In genomic region chr3:33800513-33800820, GRCm38 (mm10) we compare ENCODE assay signal across 8 mouse cellular contexts. TPM values are rescaled to one million over a fixed set of nuclear protein-coding genes. Genes with fewer than 3 reads are reported as not detected.
A peak's percentile ranks its signal among the peaks of the same experiment; 100 is the strongest.
DNase-seq lines count a peak whose midpoint lies in the region; ATAC-seq and TF ChIP-seq lines count a peak whose summit lies in the region.

No protein-coding gene starts in this region.

- no peak for TF ChIP-seq POLR2A in ES-Bruce4 (IDR thresholded peaks at IDR 0.05; ENCODE audit: insufficient read depth, low read length)

- peaks cover 21% of the 10 kb centered on the region for H3K36me3 ChIP-seq in heart, embryonic 10.5 days
- H3K36me3 ChIP-seq in ES-Bruce4 (ENCODE audit: control insufficient read depth, insufficient read depth, low read length, poor library complexity, severe bottlenecking): peaks cover 18% of the 10 kb centered on the region
- peaks cover 15% of the 10 kb centered on the region for H3K36me3 ChIP-seq in forebrain, embryonic 14.5 days (ENCODE audit: control insufficient read depth, insufficient read depth, low read length)
- peaks cover 10% of the 10 kb centered on the region for H3K36me3 ChIP-seq in liver, embryonic 16.5 days (ENCODE audit: control insufficient read depth, insufficient read depth)

- no peak for TF ChIP-seq EP300 in ES-Bruce4 (IDR thresholded peaks at IDR 0.05; ENCODE audit: insufficient read depth, low read depth, low read length)

- no peaks in the 10 kb centered on the region for H3K27me3 ChIP-seq in heart, embryonic 10.5 days (ENCODE audit: insufficient read depth, poor library complexity, severe bottlenecking)
- H3K27me3 ChIP-seq in ES-Bruce4 (ENCODE audit: control insufficient read depth, insufficient read depth, low read length, poor library complexity, severe bottlenecking): no peaks in the 10 kb centered on the region
- H3K27me3 ChIP-seq in forebrain, embryonic 14.5 days (replicated peaks; ENCODE audit: control insufficient read depth, insufficient read depth, low read length): no peaks in the 10 kb centered on the region
- no peaks in the 10 kb centered on the region for H3K27me3 ChIP-seq in liver, embryonic 16.5 days (ENCODE audit: control insufficient read depth, insufficient read depth, low read depth, low read length)

- TF ChIP-seq CTCF in ES-Bruce4 (IDR thresholded peaks at IDR 0.05; ENCODE audit: low read depth, low read length): no peak

- H3K9me3 ChIP-seq in heart, embryonic 10.5 days: no peaks in the 10 kb centered on the region
- no peaks in the 10 kb centered on the region for H3K9me3 ChIP-seq in ES-Bruce4 (replicated peaks; ENCODE audit: control insufficient read depth, insufficient read depth, low read length, poor library complexity, severe bottlenecking)
- H3K9me3 ChIP-seq in forebrain, embryonic 14.5 days (replicated peaks; ENCODE audit: control insufficient read depth, low read length): no peaks in the 10 kb centered on the region
- H3K9me3 ChIP-seq in liver, embryonic 16.5 days (replicated peaks; ENCODE audit: control insufficient read depth, low read length): no peaks in the 10 kb centered on the region

- peak overlapping the region; percentile 95 for H3K4me3 ChIP-seq in heart, embryonic 10.5 days
- peak overlapping the region; percentile 93 for H3K4me3 ChIP-seq in ES-Bruce4 (ENCODE audit: low read depth, low read length)
- H3K4me3 ChIP-seq in forebrain, embryonic 14.5 days (ENCODE audit: low read depth, low read length): peak overlapping the region; percentile 98
- peak overlapping the region; percentile 97 for H3K4me3 ChIP-seq in liver, embryonic 16.5 days (ENCODE audit: low read depth, low read length)

- H3K9ac ChIP-seq in ES-Bruce4 (ENCODE audit: low read depth, poor library complexity, severe bottlenecking): peak overlapping the region; percentile 94
- H3K9ac ChIP-seq in forebrain, embryonic 14.5 days (ENCODE audit: low read length): peak overlapping the region; percentile 95
- peak overlapping the region; percentile 99 for H3K9ac ChIP-seq in liver, embryonic 16.5 days (ENCODE audit: low read depth, low read length)

- H3K4me2 ChIP-seq in forebrain, embryonic 14.5 days (ENCODE audit: low read length): peak overlapping the region; percentile 65
- peak overlapping the region; percentile 93 for H3K4me2 ChIP-seq in liver, embryonic 16.5 days (ENCODE audit: low read depth, low read length)

- ATAC-seq in forebrain, embryonic 14.5 days: no peak
- no peak for ATAC-seq in liver, embryonic 16.5 days (ENCODE audit: low read depth)

- under 1% methylated on average over 16 of the region's 16 CpGs for WGBS in heart, embryonic 10.5 days
- WGBS in forebrain, embryonic 14.5 days: under 1% methylated on average over 16 of the region's 16 CpGs
- 0% methylated on average over 16 of the region's 16 CpGs for WGBS in liver, embryonic 16.5 days (ENCODE audit: insufficient replicate concordance)

- peak overlapping the region; percentile 99 for H3K27ac ChIP-seq in heart, embryonic 10.5 days
- H3K27ac ChIP-seq in ES-Bruce4 (ENCODE audit: insufficient read depth, low read length): no peak overlapping the region
- peak overlapping the region; percentile 98 for H3K27ac ChIP-seq in forebrain, embryonic 14.5 days (ENCODE audit: low read depth, low read length)
- peak overlapping the region; percentile 100 for H3K27ac ChIP-seq in liver, embryonic 16.5 days (ENCODE audit: low read length)

- no peak for DNase-seq in heart, embryonic 10.5 days (ENCODE audit: low spot score)
- no peak for DNase-seq in heart, adult 9 months (ENCODE audit: low spot score in 2 of 2)
- DNase-seq in forebrain, embryonic 14.5 days (ENCODE audit: low spot score): peak; percentile 21
- DNase-seq in T-cell, adult 2 months (ENCODE audit: low spot score): no peak
- DNase-seq in urinary bladder, postnatal 4 days (ENCODE audit: low spot score in 2 of 2): no peak
- DNase-seq in kidney, postnatal 36 days: no peak

- H3K4me1 ChIP-seq in heart, embryonic 10.5 days: no peaks in the 10 kb centered on the region
- H3K4me1 ChIP-seq in ES-Bruce4 (ENCODE audit: control insufficient read depth, insufficient read depth, low read length): no peaks in the 10 kb centered on the region
- peaks cover 5% of the 10 kb centered on the region for H3K4me1 ChIP-seq in forebrain, embryonic 14.5 days (ENCODE audit: control insufficient read depth, insufficient read depth, low read length)
- peaks cover 7% of the 10 kb centered on the region; the same call in 1 of the 2 replicates for H3K4me1 ChIP-seq in liver, embryonic 16.5 days (ENCODE audit: control insufficient read depth, low read depth, low read length)

RNA-seq across cellular contexts. Expression of gene Ttc14, which starts 0.8 kb away (rescaled TPM):
- polyA plus RNA-seq in heart, embryonic 10.5 days (2016; fragmentation: Nextera tagmentation; extraction: Ambion mirVana): 49.3 and 49.5 TPM in 2 replicates
- 46.6 and 53.0 TPM in 2 replicates for polyA plus RNA-seq in ES-Bruce4 (2011; ENCODE audit: insufficient read depth, insufficient read length, low read depth, missing spikeins)
- polyA plus RNA-seq in forebrain, embryonic 14.5 days (2014; fragmentation: Nextera tagmentation; extraction: Ambion mirVana): 59.4 and 65.9 TPM in 2 replicates
- polyA plus RNA-seq in liver, embryonic 16.5 days (2015; fragmentation: Nextera tagmentation; extraction: Ambion mirVana): 22.5 and 24.5 TPM in 2 replicates

RNA-seq across cellular contexts. Expression of gene Ccdc39, which starts 43.6 kb away (rescaled TPM):
- 1.6 and 2.3 TPM in 2 replicates for polyA plus RNA-seq in heart, embryonic 10.5 days (2016; fragmentation: Nextera tagmentation; extraction: Ambion mirVana)
- 3.4 and 5.1 TPM in 2 replicates for polyA plus RNA-seq in ES-Bruce4 (2011; ENCODE audit: insufficient read depth, insufficient read length, low read depth, missing spikeins)
- polyA plus RNA-seq in forebrain, embryonic 14.5 days (2014; fragmentation: Nextera tagmentation; extraction: Ambion mirVana): 9.8 and 12.9 TPM in 2 replicates
- 0.11 and 0.18 TPM in 2 replicates for polyA plus RNA-seq in liver, embryonic 16.5 days (2015; fragmentation: Nextera tagmentation; extraction: Ambion mirVana)
